Mouse (Mus musculus) monocyte, adult 5-6 weeks (primary cell): ENCODE data around the gene Ppp4r1. TPM values are rescaled to one million over a fixed set of nuclear protein-coding genes. Genes with fewer than 3 reads are reported as not detected.

Source experiments
- ATAC-seq: fragments of 153-309, 156-312 bp; replicated peaks from 2 replicates; pipeline ENCODE4 v1.8.0; 2017; ENCODE audit warnings: mild to moderate bottlenecking; ENCODE audit not compliant: low TSS enrichment, insufficient number of reproducible peaks, severe bottlenecking, poor library complexity, low FRiP score
- total RNA-seq: library from RNA; stranded (forward); fragments of 200-1000, 200-491, 200-594 nt; gene quantifications from 3 replicates; pipeline ENCODE4 v1.2.3, GENCODE M21; 2017

Gene Ppp4r1
- total RNA-seq, 1 experiment from 2014 or later = 81.9 TPM

GRCm38 (mm10) chr17:65836746-65837145 lies 54.4 kb downstream of the Ppp4r1 start:
- ATAC-seq = no peak

- no peak for ATAC-seq
These were observed 57.3 kb downstream of the Ppp4r1 start for GRCm38 (mm10) chr17:65839541-65840256.

DNA sequence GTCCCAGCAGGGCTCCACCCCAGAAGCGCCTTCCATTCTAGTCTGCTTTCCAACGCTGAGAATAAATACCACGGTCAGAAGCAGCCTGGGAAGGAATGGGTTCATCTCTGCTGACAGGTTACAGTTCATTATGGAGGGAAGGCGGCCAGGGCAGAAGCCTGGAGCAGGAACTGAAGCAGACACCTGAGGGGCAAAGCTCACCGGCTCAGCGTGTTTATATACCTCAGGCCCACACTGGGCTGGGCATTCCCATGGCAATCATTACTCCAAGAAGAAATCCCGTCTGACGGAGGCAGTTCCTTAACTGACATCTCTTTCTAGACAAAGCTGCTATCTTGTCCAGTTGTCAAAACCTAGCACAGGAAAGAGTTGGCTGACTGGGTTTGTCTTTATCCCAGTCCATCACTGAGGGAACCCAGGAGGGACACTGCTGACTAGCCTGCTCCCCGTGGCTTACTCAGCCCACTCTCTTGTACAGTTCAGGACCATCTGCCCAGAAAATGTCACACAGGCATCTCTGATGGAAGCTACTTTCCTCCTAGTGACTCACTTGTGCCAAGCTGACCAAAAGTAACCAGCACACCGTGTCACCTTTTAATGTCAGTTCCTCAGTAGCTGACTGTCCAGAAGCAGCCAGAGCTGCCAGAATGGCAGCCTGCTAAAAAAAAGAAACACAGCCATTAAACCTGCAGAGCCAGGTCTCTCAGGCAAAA lies 60.5 kb downstream of the Ppp4r1 start:
- ATAC-seq = no peak

DNA sequence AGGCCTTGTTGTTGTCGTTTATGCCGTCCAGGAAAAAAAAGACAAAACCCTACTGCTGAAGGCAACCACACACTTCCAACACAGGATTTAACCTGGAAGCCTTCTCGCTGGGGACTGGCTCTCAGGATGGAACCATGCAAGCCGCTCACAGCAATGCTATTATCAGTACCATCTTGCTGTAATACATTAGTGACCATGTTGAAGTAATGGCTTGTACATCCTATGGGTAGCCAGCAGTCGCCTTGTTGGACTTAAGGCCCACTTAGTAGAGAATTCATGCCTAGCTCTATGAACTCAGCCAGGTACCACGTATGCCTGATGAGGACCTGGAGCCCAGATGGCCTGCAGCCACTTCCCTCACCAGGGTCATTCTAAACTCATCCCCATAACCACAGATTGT lies 63.0 kb downstream of the Ppp4r1 start:
- no peak for ATAC-seq

DNA sequence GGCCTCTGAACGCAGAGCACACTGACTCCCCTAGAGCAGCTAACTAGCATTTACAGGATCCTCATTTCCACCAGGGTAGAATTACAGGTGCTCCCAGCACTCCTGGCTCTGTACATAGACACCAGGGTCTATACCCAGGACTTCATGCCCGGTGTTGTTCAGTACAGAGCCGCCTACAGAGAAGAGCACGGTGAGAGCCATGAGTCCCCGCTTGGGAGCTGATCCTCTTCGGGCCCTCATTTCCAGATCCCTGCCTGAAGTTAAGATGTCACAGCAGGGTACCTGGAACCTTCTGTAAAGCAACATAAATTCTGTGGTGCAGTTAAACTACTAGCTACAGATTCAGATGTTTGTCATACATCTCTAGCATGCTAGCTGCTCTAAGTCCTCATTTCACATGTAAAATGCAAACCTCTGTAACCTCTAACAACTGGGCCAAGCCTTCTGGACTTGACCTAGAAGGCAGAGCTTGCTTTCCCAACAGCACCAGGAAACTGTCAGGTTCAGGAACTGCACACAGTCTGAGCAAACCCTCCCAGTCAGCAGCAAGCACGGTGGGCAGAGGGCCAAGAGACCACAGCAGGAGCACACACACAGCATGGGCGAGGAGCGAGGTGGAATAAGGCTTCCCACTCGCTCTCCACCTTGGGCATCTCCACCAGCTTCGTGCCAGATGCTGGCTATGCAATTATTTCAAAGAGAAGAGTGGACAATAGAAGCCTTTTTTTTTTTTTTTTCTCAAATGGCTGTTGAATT lies 65.5 kb downstream of the Ppp4r1 start:
- ATAC-seq = no peak

DNA sequence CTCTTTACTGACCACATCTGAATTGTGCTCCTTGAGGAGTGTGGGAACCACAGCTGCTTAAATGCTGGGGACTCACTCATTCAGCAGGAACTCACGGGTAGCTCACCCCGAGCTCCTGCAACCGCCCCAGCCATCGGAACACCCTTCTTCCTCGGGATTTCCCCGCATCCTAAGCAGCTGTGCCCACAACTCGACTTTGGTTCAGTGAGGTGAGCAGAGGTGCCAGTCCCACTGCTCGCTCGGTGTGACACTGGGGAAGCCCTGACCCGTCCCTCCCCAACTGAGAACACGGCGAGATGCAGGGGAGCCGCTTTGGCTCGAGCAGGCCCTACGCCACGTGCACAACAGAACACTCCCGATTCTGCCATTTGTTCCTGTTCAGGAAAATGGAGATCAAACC lies 68.1 kb downstream of the Ppp4r1 start:
- ATAC-seq = no peak

DNA sequence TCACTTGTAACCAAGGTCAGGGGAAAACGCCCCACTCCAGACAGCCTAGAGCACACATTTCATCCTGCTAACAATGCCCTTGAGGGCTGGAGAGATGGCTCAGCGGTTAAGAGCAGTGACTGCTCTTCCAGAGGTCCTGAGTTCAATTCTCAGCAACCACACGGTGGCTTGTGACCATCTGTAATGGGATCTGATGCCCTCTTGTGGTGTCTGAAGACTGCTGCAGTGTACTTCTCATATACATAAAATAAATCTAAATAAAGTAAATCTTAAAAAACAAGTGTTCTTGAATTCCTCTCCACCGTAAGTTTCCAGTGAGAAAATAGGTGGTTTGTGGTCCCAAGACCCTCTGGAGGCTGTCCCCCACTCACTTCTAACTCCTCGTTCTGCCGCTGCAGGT lies 69.4 kb downstream of the Ppp4r1 start:
- no peak for ATAC-seq

DNA sequence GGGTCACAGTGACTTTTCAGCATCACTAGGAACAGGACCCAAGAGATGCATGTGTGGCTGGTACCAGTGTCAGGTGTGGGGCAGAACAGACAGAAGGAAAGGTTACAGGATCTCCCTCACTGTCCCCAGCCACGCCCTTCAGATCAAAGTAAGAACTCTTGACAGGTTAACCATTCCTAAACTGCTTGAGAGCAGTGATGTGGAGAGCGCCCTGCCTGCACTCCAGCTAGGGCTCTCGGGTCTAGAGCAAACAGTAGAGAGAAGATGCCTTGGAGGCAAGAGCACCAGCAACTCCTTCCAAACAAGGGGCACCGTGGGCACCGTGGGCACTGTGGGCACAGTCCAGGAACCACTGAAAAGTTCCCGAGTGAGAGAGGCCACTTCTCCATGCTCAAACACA lies 71.0 kb downstream of the Ppp4r1 start:
- ATAC-seq = no peak

DNA sequence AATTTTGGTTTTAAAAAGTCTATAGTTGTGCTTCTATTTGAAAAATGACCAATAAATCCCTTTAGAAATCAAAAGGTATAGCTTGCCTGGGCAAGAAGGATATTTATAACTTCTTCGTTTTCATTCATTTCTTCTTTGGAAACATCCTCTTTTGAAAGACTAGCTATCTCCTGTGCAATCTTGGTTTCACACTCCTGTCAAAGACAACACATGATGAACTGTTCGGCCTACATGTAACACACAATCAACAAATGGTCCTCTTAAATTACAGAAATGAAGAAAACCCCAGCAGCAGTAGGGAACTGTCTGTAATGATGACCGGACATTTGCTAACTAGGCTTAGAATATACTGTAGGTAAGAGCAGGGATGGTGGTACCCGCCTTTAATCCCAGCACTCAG lies 71.6 kb downstream of the Ppp4r1 start:
- ATAC-seq = no peak

- no peak for ATAC-seq
These were observed 75.2 kb downstream of the Ppp4r1 start for GRCm38 (mm10) chr17:65857617-65858016.

DNA sequence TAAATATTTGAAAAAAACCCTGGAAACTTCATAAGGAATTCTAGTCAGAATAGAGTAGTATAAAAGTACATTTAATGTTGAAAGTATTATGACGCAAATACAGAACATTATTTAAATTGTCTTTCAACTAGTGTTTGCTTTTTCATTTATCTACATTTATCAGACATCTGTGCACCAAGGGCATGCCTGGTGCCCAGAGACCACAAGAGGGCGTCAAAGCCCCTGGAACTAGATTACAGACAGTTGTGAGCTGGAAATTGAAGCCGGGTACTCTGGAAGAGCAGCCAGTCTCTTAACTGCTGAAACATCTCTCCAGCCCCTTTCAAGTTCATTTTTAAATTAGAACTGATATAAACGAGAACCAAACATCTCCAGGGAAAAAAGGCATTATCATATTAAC lies 80.2 kb downstream of the Ppp4r1 start:
- no peak for ATAC-seq

DNA sequence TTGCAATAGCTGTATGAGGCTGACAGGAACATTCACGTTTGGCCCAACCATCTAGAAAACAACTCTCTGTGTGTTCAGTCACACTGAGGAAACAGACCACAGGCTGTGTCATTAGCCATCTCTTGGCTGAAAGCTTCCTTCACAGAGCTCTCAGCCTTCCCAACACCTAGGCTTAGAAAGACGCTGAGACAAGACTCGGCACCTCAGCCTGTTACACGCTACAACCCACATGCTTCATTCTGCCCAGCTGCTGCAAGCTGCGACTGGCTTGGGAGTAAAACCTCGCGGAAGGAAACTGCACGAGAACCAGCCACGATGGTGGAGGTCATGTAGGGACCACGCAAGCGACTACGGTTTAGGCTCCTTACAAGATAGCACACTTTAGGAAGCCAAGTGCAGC lies 81.5 kb downstream of the Ppp4r1 start:
- ATAC-seq = no peak; the same call in 1 of the 2 replicates

DNA sequence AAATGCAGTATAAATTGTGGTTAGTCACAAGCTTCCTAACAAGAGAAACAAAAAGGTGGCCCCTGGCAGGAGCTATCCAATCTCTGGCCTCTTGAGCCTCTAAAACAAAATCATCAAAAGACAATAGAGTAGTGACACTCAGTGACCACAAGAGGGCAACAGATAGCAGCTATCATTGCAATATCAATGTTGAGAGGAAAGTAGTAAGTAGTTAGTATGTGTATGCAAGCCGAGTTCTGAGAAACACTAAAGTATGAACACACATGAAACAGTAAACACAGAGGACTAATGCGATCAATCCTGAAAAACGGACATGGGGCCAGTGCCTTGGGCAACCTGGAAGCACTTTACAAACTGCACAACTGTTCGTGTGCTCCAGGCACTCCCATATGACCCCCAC lies 82.4 kb downstream of the Ppp4r1 start:
- ATAC-seq = peak; percentile 79

DNA sequence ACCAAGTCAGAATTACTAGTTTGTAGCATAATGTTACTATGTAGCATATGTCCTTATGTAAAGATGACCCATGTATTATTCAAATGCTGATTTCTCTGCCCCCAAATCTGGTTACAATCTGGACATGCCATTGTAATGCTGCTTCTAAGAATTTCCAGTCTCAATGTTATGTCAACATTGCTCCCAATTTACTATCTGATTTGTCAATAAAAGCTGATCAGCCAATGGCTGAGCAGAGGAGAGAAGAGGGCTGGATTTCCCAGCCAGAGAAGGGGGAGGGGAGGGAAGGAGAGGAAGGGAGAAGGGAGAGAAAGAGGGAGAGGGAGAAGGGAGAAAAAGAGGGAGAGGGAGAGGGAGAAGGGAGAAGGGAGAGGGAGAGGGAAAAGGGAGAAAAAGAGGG lies 82.9 kb downstream of the Ppp4r1 start:
- ATAC-seq = no peak

DNA sequence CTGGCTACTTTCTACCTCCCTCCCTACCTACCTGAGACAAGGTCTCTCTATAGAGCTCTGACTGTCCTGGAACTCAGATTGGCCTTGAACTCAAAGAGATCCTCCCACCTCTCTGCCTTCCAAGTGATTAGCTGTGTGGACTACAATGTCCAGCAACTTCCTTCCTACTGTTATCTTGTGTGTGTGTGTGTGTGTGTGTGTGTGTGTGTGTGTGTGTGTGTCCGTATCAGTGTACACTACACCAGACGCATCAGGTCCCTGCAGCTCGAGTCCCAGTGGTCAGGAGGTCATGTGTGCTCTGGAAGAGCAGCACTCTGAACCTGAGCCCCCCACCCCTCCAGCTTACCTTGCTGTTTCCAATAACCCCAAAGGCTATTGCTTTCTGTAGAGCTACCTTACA lies 83.8 kb downstream of the Ppp4r1 start:
- ATAC-seq = no peak

DNA sequence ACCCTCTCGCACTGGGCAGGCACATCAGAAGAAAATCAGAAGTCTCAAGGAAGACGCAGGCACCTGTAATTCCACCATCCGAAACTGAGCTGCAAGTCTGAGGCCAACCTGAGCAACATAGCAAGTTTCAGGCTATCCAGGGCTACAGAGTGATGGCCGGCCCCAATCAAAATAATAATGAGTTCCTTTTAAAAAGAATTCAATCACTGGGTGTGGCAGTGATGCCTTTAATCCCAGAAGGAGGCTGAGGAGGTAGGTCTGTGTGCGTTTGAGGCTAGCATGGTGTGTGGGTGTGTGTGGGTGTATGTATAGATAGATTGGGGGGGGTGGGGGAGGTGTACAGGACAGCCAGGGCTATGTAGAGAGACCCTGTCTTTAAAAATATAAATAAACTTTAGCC lies 85.6 kb downstream of the Ppp4r1 start:
- ATAC-seq = no peak

DNA sequence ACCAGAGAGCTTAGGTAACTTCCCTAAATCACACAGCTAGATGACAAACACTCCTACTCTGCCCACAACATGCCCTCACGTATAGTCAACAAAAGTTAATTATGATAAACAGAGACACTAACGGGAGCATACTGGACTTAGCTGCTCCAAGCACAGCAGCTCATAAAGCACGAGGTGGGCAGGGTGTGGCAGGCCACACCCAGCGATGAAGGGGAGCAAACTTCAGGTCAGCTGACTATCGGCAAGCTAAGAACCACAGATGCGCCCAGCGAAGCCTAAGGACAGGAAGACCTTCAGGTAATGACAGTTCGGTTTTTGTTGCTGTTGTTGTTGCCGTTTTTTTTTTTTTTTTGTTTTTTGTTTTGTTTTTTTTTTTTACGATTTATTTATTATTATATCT lies 87.3 kb downstream of the Ppp4r1 start:
- no peak for ATAC-seq

DNA sequence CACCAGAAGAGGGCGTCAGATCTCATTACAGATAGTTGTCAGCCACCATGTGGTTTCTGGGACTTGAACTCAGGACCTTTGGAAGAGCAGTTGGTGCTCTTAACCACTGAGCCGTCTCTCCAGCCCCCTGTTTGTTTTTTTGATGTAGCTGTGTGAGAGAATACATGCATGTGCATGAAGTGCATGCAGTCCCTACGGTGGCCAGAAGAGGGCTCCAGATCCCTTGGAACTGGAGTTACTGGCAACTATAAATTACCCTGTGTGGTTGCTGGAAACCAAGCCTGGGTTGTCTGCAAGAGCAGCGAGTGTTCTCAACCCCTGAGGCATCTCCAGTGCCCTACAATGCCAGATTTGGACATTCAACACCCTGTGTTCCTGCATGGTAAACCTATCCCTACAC lies 87.8 kb downstream of the Ppp4r1 start:
- peak; percentile 84 for ATAC-seq

- ATAC-seq = no peak
These were observed 89.3 kb downstream of the Ppp4r1 start for GRCm38 (mm10) chr17:65871641-65872041.

- ATAC-seq = no peak
These were observed 89.7 kb downstream of the Ppp4r1 start for GRCm38 (mm10) chr17:65872051-65872450.
